Mouse (Mus musculus) lung, postnatal 25 days (tissue): ENCODE data around the gene Arfgef3.

Experiments used
- DNase-seq: peaks from one replicate; pipeline ENCODE4 v3.0.0; 2022; ENCODE audit warnings: low spot score

Arfgef3 gene

DNA sequence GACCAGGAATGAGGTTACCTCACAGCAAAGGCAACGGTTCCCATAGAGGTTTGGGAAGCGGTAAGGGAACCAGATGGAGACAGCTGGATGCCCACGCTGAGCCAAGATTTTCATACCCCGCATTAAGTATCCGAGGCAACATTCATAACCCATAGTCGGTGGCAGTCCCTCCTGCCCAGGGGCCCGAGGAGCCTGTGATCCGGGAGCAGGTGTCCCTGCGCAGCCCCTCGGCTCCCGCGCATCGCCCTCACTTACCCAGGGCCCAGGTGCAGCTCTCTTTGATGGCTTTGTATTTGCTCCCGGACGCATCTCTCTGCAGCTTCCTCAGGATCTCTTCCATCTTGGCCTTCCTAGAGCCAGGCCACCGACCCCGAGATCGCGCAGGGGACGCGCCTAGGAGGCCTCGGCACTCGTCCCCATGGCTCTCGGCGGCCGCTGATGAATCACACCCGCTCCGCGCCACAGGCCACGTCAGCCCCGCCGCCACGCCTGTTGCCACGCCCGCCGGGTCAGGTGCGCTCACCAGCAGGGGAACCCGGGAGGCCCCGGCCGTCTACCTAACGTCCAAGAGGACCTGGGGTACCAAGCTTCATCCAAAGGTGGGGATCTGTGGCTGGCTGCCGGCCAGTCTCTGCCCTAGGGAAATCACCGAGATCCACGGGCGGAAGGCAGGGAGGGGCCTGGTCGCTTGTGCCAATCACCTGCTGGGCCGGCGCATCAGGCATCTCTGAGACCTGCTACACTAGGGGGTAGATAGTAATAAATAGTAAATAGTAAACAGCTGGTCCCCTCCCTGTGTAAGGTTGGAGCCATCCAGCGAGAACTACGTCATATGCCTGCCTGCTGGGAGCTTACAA, at the start of gene Arfgef3:
Gene Arfgef3, minus strand, starts transcription at position 664 of the 857 bp plus-strand sequence.
- DNase-seq, result peak; percentile 61

DNA sequence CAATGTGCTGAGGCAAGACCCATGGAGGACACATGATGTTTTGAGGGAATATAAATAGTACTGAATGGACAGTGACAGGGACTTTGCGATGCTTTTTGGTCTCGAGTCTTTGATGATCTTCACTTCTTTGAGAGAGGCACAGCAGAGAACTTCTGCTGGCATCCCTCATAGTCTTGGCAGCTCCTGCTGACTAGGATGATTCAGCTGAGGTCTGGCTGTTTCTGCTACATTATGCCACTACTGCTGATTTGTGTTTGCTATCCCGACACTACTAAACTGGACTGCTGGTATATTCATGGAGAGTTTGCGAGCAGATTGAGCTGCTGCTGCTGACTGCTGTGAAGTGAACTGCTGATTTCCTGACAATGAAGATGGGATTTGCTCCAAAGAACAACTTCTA, 46.3 kb upstream of the Arfgef3 start:
- DNase-seq, result no peak

DNA sequence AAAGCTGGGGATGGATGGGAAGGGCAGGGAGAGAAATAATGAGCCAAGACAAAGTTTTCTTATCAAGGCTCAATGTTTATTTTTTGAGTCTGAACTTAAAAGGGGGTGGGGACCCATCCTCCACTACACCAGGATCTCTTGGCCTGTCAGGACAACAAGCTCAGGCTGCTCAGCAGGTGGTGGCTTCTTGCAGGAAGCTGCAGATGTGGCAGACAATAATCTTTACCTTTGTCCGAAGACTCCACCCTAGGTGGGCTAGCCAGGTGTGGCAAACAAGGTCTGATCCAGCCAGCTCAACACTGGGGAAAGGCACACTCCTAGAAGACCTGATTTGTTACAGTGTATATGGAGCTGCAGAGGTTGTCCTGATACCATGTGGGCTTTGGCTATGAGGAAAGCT, 44.9 kb upstream of the Arfgef3 start:
- no peak for DNase-seq

DNA sequence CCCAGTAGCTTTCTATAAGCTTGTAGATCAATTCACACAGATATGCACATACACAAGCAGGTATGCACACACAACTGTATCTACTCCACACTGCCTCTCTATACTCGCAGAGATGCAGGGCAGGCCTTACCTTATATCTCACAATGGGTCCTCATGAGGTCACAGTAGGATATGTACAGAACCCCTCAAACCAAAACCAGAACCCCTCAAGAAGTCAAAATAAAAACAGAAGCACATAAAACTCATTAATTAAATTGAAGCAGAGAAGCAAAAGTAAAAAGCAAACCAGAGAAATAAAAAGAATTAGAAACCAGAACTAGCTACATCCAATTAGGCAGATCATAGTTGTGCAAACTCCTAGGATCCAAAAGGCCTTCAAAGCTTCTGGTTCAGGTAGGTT, 42.9 kb upstream of the Arfgef3 start, which contains the start of gene Gm4922:
Gene Gm4922, minus strand, starts transcription at position 101 of the 400 bp plus-strand sequence.
- DNase-seq, result no peak

GRCm38 (mm10) chr10:18777546-18777945, 33.8 kb upstream of the Arfgef3 start:
- no peak for DNase-seq

DNA sequence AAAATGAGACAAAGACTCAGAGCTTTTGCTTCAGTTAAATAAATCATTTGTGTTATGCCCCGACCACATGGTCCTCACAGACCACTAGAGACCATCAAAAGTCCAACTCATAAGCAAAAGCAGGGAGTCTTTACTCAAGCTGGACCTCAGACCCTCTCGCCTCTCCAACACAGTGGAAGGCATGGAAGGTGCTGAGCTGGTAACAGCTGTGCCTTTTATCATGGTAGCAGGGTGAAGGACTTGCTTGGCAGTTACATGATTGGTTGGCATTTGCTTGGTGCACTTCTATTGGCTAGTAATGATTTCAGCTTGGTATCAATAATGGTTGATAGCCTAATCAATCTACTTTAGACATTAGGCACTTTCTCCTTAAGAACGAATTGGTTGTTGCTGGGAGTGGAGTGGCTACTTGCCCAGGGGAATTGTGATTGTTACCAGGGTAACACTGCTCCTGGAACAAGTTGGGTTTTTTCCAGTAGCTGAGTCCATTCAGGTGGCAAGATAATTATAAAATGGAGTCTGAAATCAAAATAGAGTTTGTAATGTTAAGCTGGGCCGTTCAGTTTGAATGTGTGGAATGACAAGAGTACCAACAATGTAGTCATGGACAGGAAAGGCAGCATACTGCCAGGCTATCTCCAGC, 28.9 kb upstream of the Arfgef3 start:
- DNase-seq, result no peak

- DNase-seq, result no peak
These were observed 26.2 kb upstream of the Arfgef3 start for GRCm38 (mm10) chr10:18769909-18770308.

- peak; percentile 6 for DNase-seq
These were observed 16.5 kb upstream of the Arfgef3 start for GRCm38 (mm10) chr10:18760241-18760640.

DNA sequence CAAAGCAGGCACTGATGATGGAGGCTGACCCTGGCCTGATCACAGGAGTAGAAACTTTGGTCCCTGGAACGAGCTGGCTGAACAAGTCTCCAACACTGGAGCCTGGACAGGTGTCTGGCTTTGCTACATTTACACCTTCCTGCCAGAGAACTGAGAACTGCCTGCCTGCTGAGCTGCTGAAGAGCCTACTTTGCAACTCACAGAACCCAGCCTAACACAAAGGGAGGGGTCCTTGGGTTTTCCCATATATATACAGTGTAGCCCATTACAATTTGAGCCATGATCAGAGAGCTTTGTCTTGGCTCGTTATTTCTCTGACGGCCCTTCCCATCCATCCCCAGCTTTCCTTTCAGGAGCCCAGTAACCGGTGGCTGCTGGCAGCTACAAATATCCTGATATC, 6.3 kb upstream of the Arfgef3 start:
- DNase-seq, result no peak

- DNase-seq, result no peak
These were observed 1.7 kb downstream of the Arfgef3 start for GRCm38 (mm10) chr10:18742086-18742485.

- DNase-seq, result peak; percentile 45
These were observed 2.7 kb downstream of the Arfgef3 start for GRCm38 (mm10) chr10:18741024-18741423.

DNA sequence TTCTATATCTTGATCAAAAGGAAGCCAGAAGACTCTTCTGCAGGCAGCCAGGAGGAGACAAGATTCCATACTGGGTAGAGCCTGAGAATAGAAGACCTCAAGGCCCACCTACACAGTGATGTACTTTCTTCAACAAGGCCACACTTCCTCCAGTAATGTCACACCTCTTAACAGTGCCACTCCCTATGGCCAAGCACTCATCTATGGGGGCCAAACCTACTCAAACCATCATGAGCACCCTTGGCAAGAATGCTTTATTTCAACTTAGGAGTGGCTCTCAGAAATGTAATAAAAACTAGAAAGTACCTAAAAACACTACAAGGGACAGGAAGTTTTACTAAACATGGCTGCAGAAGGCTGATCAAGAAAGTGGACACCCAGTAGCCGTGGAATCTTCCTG, 15.2 kb downstream of the Arfgef3 start:
- DNase-seq, result no peak

GRCm38 (mm10) chr10:18711436-18711835, 32.3 kb downstream of the Arfgef3 start:
- DNase-seq, result peak; percentile 2

GRCm38 (mm10) chr10:18710949-18711348, 32.8 kb downstream of the Arfgef3 start:
- DNase-seq, result no peak

DNA sequence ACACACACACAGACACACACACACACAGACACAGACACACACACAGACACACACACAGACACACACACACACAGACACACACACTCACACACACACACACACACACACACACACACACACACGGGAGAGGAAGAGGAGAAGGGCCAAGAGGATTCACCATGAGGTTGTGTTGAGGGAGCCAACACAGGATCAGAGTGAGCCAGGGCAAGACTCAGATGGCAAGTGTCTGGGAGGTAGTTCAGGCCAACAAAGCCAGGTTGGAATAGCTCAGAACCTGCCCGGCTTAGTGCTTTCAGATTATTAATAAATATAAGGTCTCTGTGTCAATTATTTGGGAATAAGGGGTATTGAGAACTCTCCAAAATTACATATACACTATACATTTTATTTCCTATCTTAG, 33.9 kb downstream of the Arfgef3 start:
- DNase-seq, result no peak

- peak; percentile 46 for DNase-seq
These were observed 35.1 kb downstream of the Arfgef3 start for GRCm38 (mm10) chr10:18708641-18709040.

- no peak for DNase-seq
These were observed 39.2 kb downstream of the Arfgef3 start for GRCm38 (mm10) chr10:18704393-18705120.

- DNase-seq, result no peak
These were observed 42.2 kb downstream of the Arfgef3 start for GRCm38 (mm10) chr10:18701517-18701916.

DNA sequence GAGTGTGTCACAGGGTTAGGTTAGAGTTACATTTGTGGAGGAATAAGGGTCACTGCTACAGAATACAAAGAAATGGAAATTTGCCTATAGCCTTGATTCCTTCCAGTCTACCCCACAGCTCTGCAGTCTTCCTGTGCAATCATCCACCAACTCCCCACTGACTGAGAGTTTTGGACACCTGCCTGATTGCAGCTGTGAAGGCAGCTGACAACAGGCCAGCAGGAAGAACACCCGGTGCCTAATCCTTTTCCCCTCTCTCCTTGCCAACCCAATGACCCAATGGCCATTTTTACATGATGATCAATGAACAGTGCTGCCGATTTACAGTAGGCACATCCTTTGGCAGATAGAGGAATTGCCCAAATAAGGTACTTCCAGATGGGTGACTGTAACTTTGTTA, 43.6 kb downstream of the Arfgef3 start:
- no peak for DNase-seq

DNA sequence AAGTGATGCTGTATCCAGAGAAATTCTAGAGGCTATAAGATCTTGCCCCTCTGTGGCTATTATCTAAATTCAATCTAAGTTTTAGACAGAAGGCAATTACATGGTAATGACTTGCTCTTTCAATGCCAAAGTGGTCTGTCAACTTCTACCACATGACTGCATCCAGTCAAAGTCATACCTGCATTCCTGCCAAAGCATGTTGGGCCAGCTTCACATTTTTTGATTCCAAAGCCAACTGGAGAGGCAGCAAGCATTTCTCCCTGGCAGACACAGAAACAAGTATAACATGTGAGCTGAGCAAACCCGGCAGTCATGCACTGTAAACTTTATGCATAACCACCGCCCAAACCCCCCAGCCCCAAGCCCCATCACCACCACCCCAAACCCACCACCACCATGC, 44.6 kb downstream of the Arfgef3 start:
- DNase-seq, result no peak

- no peak for DNase-seq
These were observed 47.3 kb downstream of the Arfgef3 start for GRCm38 (mm10) chr10:18696461-18696860.

DNA sequence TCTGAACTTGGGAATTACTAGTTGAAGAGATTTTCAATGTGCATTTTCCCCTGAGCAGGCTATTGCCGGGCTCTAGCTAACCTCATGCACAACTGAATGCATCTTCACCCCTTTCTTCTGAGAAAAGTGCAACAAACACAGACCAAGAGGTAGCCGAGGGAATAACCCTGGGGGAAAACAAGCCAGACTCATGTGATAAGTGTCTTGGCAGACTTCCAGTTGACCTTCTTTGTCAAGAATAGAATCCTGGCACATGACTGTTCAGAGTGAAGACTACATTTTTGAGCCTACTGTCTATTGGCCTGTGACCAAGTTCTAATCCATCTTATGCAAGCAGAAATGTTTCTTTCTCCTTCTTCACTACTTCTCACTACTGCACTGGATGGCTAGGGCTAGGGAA, 55.5 kb downstream of the Arfgef3 start:
- no peak for DNase-seq
